Mouse (Mus musculus): ENCODE measurements around the gene Rtn4r. TPM values are rescaled to one million over a fixed set of nuclear protein-coding genes. Genes with fewer than 3 reads are reported as not detected.

The Rtn4r gene
- polyA plus RNA-seq, 1 experiment from 2014 or later, result 1.1 TPM

Small RNA genes within 50 kb of the gene (microRNA-seq; reads per million reads assigned to microRNA genes)
- gene Mir6366 (ENCODE audit: borderline number of aligned reads), result not detected

Other genes starting within 250 kb of the Rtn4r start
- gene Gm20518, start 236.0 kb upstream of the Rtn4r start, polyA plus RNA-seq (2014; fragmentation: Nextera tagmentation; extraction: Ambion mirVana), result 0.14 and 0.20 TPM in 2 replicates
- gene Tssk1, start 233.4 kb upstream of the Rtn4r start, polyA plus RNA-seq (2014; fragmentation: Nextera tagmentation; extraction: Ambion mirVana), result not detected in 2 replicates
- 68.8 and 76.6 TPM in 2 replicates for gene Dgcr2, start 229.1 kb upstream of the Rtn4r start, polyA plus RNA-seq (2014; fragmentation: Nextera tagmentation; extraction: Ambion mirVana)
- not detected in 2 replicates for gene Tssk2, start 229.0 kb upstream of the Rtn4r start, polyA plus RNA-seq (2014; fragmentation: Nextera tagmentation; extraction: Ambion mirVana)
- 38.4 and 40.3 TPM in 2 replicates for gene Ess2, start 216.3 kb upstream of the Rtn4r start, polyA plus RNA-seq (2014; fragmentation: Nextera tagmentation; extraction: Ambion mirVana)
- gene Gsc2, start 212.6 kb upstream of the Rtn4r start, polyA plus RNA-seq (2014; fragmentation: Nextera tagmentation; extraction: Ambion mirVana), result 0.24 TPM in 1 of 2 replicates, not detected in the other
- gene Slc25a1, start 199.4 kb upstream of the Rtn4r start, polyA plus RNA-seq (2014; fragmentation: Nextera tagmentation; extraction: Ambion mirVana), result 66.2 and 69.5 TPM in 2 replicates
- gene Vpreb2, start 147.2 kb upstream of the Rtn4r start, polyA plus RNA-seq (2014; fragmentation: Nextera tagmentation; extraction: Ambion mirVana), result not detected in 2 replicates
- 118 and 130 TPM in 2 replicates for gene Dgcr6, start 74.8 kb upstream of the Rtn4r start, polyA plus RNA-seq (2014; fragmentation: Nextera tagmentation; extraction: Ambion mirVana)
- 10.4 and 11.0 TPM in 2 replicates for gene Prodh, start 37.4 kb upstream of the Rtn4r start, polyA plus RNA-seq (2014; fragmentation: Nextera tagmentation; extraction: Ambion mirVana)
- not detected in 2 replicates for gene Ccdc188, start 90.2 kb downstream of the Rtn4r start, polyA plus RNA-seq (2014; fragmentation: Nextera tagmentation; extraction: Ambion mirVana)
- 9.3 and 11.6 TPM in 2 replicates for gene Zdhhc8, start 107.5 kb downstream of the Rtn4r start, polyA plus RNA-seq (2014; fragmentation: Nextera tagmentation; extraction: Ambion mirVana)
- 83.6 and 102 TPM in 2 replicates for gene Trmt2a, start 121.0 kb downstream of the Rtn4r start, polyA plus RNA-seq (2014; fragmentation: Nextera tagmentation; extraction: Ambion mirVana)
- gene Ranbp1, start 121.1 kb downstream of the Rtn4r start, polyA plus RNA-seq (2014; fragmentation: Nextera tagmentation; extraction: Ambion mirVana), result 1,220 and 1,409 TPM in 2 replicates
- 0.94 and 2.7 TPM in 2 replicates for gene Gm49776, start 130.7 kb downstream of the Rtn4r start, polyA plus RNA-seq (2014; fragmentation: Nextera tagmentation; extraction: Ambion mirVana)
- gene Dgcr8, start 161.6 kb downstream of the Rtn4r start, polyA plus RNA-seq (2014; fragmentation: Nextera tagmentation; extraction: Ambion mirVana), result 31.3 and 32.2 TPM in 2 replicates
- 20.4 and 27.9 TPM in 2 replicates for gene Tango2, start 220.5 kb downstream of the Rtn4r start, polyA plus RNA-seq (2014; fragmentation: Nextera tagmentation; extraction: Ambion mirVana)
- gene Arvcf, start 220.5 kb downstream of the Rtn4r start, polyA plus RNA-seq (2014; fragmentation: Nextera tagmentation; extraction: Ambion mirVana), result 26.6 and 28.1 TPM in 2 replicates

All from embryonic facial prominence, embryonic 11.5 days (tissue).